Mouse (Mus musculus) midbrain, embryonic 12.5 days (tissue): ENCODE measurements around the gene Gm10217. TPM values are rescaled to one million over a fixed set of nuclear protein-coding genes. Genes with fewer than 3 reads are reported as not detected.

Experiments used
- polyA plus RNA-seq: library from polyadenylated mRNA; unstranded; fragments of >200 nt; fragmentation: Nextera tagmentation; extraction: Ambion mirVana; gene quantifications from 2 replicates; pipeline ENCODE4 v1.2.1, GENCODE M21; 2016

The Gm10217 gene
- polyA plus RNA-seq, 1 experiment from 2014 or later, result not detected

Other genes starting within 250 kb of the Gm10217 start
- 8.3 and 10.5 TPM in 2 replicates for gene Fam155a, start 93.1 kb upstream of the Gm10217 start, polyA plus RNA-seq
- 9.7 TPM in 2 replicates for gene Lig4, start 113.4 kb downstream of the Gm10217 start, polyA plus RNA-seq
- 19.4 and 20.7 TPM in 2 replicates for gene Abhd13, start 113.5 kb downstream of the Gm10217 start, polyA plus RNA-seq
- gene Tnfsf13b, start 142.2 kb downstream of the Gm10217 start, polyA plus RNA-seq, result 0.22 TPM in 1 of 2 replicates, not detected in the other